Mouse (Mus musculus) ovary, postnatal 14 days (tissue): Measurements from ENCODE around the gene Sp7.
A peak's percentile ranks its signal among the peaks of the same experiment; 100 is the strongest.
"Not testable (repeated sequence)": the region's sequence is repeated elsewhere in the genome, so short reads cannot be mapped to it uniquely, and the experiment has no call there.

Source experiments
- DNase-seq: peaks from one replicate; pipeline ENCODE4 v3.0.0; 2022; ENCODE audit warnings: low spot score

The Sp7 gene

DNA sequence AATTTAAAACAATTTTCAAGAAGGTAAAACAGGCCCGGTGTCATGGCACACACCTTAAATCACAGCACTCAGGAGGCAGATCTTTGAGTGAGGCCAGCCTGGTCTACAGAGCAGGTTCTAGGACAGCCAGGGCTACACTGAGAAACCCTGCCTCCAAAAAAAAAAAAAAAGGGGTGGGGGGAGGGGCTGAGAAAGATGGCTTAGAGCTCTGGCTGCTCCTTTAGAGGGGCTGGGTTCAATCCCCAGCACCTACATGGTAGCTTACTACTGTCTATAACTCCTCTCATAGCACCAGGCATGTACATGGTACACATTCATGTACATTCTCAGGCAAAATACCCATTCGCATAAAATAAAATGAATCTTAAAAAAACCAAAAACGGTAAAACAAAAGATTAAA, 22.5 kb downstream of the Sp7 start:
- DNase-seq, result no peak

DNA sequence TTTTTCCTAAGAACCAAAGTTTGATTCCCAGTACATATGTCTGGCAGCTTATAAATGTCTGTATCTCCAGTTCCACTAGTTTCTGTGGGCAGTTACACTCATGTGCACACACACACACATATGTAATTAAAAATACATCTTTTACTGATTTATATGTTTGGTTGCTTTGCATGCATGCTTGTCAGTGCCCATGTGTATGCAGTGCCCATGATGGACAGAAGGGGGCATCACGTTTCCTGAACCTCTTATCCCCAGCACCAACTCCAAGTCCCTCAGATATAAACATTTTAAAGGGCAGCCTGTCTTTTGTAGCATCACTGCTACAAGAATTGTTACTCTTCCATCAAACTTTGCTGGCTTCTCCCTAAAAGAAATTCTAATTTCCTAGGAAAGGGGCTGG, 25.4 kb downstream of the Sp7 start:
- no peak for DNase-seq

DNA sequence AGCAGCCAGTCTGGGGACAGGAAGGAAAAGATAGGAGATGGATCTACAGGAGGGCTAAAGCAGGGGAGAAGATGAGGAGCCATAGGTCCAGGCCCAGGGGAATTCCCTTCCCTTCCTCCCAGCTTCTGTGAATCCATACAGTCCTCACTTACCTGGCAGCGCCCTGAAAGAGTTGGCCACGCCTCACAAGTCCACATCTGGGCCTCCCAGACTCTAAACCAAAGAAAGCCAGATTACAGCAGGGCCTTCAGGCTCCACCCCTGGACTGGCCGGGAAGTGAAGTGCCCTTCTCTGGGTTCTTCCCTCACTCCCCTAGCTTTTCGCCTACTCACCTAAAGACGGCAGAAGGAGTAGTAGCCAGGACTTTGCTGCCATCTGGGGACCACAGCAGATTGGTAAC, 27.4 kb downstream of the Sp7 start:
- DNase-seq, result no peak

DNA sequence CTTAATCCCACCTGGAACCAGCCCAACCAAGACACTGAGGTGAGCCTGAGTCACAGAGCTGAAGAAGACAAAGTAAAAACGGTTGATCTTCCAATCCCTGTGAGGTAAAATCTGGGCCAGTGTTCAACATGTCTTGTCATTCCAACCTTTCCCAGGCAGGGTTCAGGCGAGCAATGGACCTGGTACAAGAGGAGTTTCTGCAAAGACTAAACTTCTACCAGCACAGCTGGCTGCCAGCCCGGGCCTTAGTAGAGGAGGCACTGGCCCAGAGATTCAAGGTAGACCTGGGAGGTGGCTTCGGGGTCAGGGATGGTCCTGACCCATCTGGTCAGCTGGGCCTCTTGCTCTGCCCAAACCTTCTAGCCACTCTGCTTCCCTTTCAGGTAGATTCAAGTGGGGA, 30.0 kb downstream of the Sp7 start:
- no peak for DNase-seq

GRCm38 (mm10) chr15:102335925-102336324, 31.1 kb downstream of the Sp7 start:
- DNase-seq, result not testable (repeated sequence)

DNA sequence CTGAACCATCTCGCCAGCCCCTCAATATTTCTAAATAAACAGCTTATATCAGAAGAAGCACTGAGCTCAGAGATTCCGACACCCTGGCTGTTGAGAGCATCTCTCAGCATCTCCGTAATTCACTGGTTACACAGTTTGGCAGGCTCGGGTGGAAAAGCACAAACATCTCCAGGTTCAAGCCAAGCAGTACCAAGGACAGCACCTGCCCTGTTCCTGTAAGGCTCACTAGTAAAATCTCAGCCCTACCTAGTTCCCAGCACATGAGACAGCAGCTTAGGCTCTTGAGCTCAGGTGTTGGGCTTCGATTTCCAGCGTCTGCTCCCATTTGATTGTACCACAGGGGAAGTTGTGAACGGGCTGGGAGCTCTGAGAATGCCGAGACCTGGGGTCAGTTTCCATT, 31.7 kb downstream of the Sp7 start:
- DNase-seq, result no peak

GRCm38 (mm10) chr15:102331610-102332015, 35.4 kb downstream of the Sp7 start, which contains the start of gene Myg1:
Gene Myg1, plus strand, starts transcription at chr15:102331709.
- peak; percentile 68 for DNase-seq

DNA sequence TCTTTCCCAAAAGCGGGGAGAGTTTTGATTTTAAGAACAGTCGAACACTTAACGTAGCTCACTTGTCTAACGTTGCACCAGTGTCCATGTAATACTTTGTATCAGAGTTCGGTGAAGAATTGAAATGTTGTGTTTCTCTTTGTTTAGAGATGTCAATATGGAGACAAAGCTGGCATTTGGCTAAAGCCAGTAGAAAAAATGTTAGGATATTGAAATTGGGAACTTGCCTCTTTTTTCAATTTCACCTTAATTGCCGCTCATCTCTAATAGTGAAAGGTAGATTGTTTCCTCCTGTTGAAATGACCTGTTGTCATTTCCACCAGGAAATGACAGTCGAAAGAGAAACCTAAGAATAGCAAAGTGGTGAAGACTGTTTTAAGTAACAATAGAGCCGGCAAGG, 40.1 kb downstream of the Sp7 start:
- DNase-seq, result no peak

DNA sequence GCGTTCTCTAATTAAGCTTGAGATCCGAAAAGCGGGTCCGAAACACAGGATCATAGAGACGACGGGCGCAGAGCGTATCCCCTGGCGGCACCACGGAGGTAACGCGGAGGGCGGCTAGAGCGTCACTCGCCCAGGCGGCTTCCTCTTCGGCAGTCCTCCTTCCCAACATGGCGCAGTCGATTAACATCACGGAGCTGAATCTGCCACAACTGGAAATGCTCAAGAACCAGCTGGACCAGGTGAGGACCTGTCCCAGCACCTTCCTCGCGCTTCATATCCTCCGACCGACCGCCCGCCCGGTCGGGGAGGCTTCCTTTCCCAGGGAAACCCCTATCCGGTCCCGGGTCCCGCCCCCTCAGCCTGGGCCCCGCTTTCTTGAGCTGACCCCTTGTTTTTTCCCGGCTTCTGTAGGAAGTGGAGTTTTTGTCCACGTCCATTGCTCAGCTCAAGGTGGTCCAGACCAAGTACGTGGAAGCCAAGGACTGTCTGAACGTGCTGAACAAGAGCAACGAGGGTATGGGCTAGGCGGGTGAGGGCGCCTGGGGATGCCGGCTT, 40.9 kb downstream of the Sp7 start, which contains the start of gene Pfdn5:
Gene Pfdn5 (plus strand): TSS at position 95 of the 555 bp plus-strand sequence.
- peak; percentile 75 for DNase-seq

- no peak for DNase-seq
Observed at GRCm38 (mm10) chr15:102324654-102325473, 42.1 kb downstream of the Sp7 start.

- peak; percentile 47 for DNase-seq
Observed at GRCm38 (mm10) chr15:102316263-102316662, 50.7 kb downstream of the Sp7 start.

DNA sequence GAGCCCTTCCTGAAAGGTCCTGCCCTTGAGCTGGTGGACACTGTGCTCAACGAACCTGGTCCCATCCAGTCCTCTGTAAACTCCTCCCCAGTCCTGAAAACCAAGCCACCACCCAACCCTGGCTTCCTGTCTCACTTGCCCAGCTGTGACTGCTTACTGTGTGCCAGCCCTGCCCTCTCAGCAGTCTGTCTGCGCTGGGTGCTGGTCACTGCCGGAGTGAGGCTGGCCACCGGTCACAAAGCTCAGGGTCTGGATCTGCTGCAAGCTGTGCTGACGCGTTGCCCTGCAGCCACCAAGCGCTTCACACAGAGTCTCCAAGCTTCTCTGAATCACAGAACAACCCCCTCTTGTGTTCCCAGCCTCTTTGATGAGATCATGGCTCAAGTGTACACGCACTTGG, 51.7 kb downstream of the Sp7 start:
- no peak for DNase-seq

DNA sequence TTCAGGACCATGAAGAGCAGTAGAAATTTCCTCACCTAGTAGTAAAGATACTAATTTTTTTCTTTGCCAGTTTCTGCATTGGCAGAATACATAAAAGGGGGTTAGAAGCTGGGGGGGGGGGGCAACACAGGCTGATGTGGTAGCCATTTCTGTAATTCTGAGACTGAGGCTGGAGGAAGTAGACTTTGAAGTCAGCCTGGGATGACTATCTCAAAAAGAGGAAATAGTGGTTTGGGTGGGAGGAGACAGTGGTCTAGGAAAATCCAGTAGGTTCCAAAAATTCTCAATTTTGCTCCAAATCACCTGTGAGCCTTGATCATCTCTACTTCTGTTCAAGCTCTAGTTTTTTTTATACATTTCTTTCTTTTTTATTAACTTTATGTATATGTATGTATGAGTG, 55.5 kb downstream of the Sp7 start:
- DNase-seq, result no peak

DNA sequence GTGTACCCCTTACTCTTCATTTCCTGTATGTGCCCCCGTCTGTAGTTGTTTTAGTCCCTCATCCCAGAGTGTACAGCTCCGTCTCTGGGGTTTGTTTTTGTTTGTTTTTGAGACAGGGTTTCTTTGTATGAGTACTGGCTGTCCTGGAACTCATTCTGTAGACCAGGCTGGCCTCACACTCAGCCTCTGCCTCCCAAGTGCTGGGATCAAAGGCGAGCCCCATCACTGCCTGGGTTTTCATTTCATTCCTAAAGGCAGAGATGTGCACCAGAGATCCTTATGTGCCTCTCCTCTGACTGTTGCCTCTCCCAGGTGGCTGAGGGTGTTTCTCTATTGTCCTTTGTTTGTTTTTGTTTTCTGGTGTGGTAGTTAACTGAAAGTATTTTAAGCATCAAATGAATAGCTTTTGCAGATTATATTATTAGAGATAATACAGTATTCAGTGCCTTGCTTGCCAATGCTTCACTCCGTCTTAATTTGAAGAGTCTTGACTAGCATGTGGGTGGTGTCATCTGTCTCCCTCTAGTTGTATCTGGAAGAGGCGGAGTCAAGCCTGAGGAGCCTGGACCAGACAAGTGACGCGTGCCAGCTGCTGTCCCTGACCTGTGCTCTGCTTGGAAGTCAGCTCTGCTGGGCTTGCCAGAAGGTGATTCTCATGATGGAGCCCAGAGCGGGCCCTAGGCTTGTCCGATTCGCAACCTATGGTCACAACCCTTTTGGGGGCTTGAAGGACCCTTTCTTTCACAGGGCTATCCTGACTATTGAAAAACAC, 56.7 kb downstream of the Sp7 start:
- DNase-seq, result no peak

- no peak for DNase-seq
Observed at GRCm38 (mm10) chr15:102308717-102309116, 58.3 kb downstream of the Sp7 start.
